Mouse (Mus musculus): Measurements from ENCODE around the gene Mboat1. TPM values are rescaled to one million over a fixed set of nuclear protein-coding genes. Genes with fewer than 3 reads are reported as not detected.

Gene Mboat1
- polyA plus RNA-seq (2012; rRNA removed), result 4.1 and 6.9 TPM in 2 replicates

DNA sequence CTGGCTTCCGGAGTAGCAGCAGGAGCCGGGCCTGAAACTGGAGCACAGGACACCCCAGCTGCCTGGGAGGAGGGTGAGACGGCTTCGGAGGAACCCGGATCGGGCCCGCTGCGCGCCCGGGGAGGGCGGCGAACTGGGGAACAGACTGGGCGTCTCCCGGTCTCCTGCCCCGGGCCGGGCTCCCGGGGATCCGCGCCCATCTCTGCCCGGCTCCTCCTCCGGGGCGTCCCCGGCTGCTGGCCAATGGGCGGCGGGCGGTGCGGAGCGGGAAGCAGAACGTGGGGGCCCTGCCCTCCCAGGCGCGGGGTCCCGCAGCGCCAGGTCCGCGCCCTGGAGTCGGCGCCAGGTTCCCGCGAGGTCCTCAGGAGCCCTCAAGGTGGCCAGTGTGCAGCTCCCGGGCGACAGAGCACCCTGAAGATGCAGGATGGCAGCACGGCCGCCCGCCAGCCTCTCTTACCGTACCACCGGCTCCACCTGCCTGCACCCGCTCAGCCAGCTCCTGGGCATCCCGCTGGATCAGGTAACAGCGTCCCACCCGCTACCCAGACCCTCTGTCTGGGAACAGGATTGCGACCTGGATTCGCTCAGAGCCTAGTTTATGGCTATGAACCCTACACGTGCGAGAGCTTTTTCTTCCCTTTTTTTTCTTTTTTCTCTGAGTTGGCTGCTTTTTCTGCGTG is at the start of gene Mboat1:
Gene Mboat1, plus strand, starts transcription at position 247 of the 680 bp plus-strand sequence.
- no peak within 1 kb of the TSS for H3K27ac ChIP-seq (ENCODE audit: insufficient read depth, low read depth, low read length)
- DNase-seq, result peak; percentile 82
- WGBS, result 2% methylated on average over 52 of the region's 55 CpGs
- H3K4me3 ChIP-seq (ENCODE audit: insufficient read depth, low read depth, low read length), result peak within 1 kb of the TSS; percentile 43
- H3K36me3 ChIP-seq (ENCODE audit: control insufficient read depth, insufficient read depth, low read length), result no peaks in the 10 kb centered on the region
- no peak for TF ChIP-seq CTCF (conservative IDR thresholded peaks at IDR 0.05; ENCODE audit: insufficient read depth, insufficient read length, low read depth, low read length)
- no peak for TF ChIP-seq POLR2A (IDR thresholded peaks at IDR 0.05; ENCODE audit: low read depth, low read length)
- H3K4me1 ChIP-seq (ENCODE audit: control insufficient read depth, insufficient read depth, low read length), result 0 out of 2 replicates have a peak, but pooled peaks cover 4% of the 10 kb centered on the region
- H3K27me3 ChIP-seq (replicated peaks; ENCODE audit: control insufficient read depth, insufficient read depth, low read length), result no peaks in the 10 kb centered on the region

GRCm38 (mm10) chr13:30093086-30093485 is 43.2 kb upstream of the Mboat1 start:
- Histone ChIP-seq H3K36me3 (ENCODE audit: control insufficient read depth, insufficient read depth, low read length) (no peaks in the 10 kb centered on the region), H3K4me3 (ENCODE audit: insufficient read depth, low read depth, low read length) (no peak overlapping the region), H3K27me3 (replicated peaks; ENCODE audit: control insufficient read depth, insufficient read depth, low read length) (no peaks in the 10 kb centered on the region), H3K4me1 (ENCODE audit: control insufficient read depth, insufficient read depth, low read length) (no peaks in the 10 kb centered on the region), H3K27ac (ENCODE audit: insufficient read depth, low read depth, low read length) (no peak overlapping the region)
- no peak for TF ChIP-seq POLR2A (IDR thresholded peaks at IDR 0.05; ENCODE audit: low read depth, low read length)
- peak; percentile 42 for TF ChIP-seq CTCF (conservative IDR thresholded peaks at IDR 0.05; ENCODE audit: insufficient read depth, insufficient read length, low read depth, low read length)
- WGBS, result 36% methylated on average over 2 of the region's 2 CpGs
- peak; percentile 9 for DNase-seq

GRCm38 (mm10) chr13:30095851-30096250 is 40.4 kb upstream of the Mboat1 start:
- H3K27me3 ChIP-seq (replicated peaks; ENCODE audit: control insufficient read depth, insufficient read depth, low read length), result no peaks in the 10 kb centered on the region
- TF ChIP-seq CTCF (conservative IDR thresholded peaks at IDR 0.05; ENCODE audit: insufficient read depth, insufficient read length, low read depth, low read length) (no peak), POLR2A (IDR thresholded peaks at IDR 0.05; ENCODE audit: low read depth, low read length) (no peak)
- no peak overlapping the region for H3K4me3 ChIP-seq (ENCODE audit: insufficient read depth, low read depth, low read length)
- H3K4me1 ChIP-seq (ENCODE audit: control insufficient read depth, insufficient read depth, low read length), result no peaks in the 10 kb centered on the region
- no peak overlapping the region for H3K27ac ChIP-seq (ENCODE audit: insufficient read depth, low read depth, low read length)
- 64% methylated on average over 4 of the region's 4 CpGs for WGBS
- H3K36me3 ChIP-seq (ENCODE audit: control insufficient read depth, insufficient read depth, low read length), result no peaks in the 10 kb centered on the region
- DNase-seq, result peak; percentile 48

DNA sequence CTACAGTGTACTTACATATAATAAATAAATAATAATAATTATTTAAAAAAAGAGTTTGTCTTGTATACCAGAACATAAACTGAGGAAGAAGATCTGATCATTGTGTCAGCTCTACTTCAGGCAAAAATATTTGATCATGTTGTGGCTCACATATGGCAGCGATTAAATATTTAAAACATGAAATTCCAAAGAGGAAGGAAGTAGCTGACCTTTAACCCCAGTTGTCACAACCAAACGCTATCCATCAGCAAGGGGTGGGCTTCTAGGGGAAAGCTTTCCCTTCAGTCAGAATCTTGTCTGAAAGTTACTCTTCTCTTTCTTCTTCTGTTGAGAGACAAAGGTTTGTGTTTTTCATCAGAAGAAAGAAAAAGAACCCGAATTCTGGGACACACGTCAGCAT is 39.8 kb upstream of the Mboat1 start:
- no peak overlapping the region for H3K4me3 ChIP-seq (ENCODE audit: insufficient read depth, low read depth, low read length)
- H3K27ac ChIP-seq (ENCODE audit: insufficient read depth, low read depth, low read length), result no peak overlapping the region
- TF ChIP-seq CTCF (conservative IDR thresholded peaks at IDR 0.05; ENCODE audit: insufficient read depth, insufficient read length, low read depth, low read length) (no peak), POLR2A (IDR thresholded peaks at IDR 0.05; ENCODE audit: low read depth, low read length) (no peak)
- 70% methylated on average over 4 of the region's 4 CpGs for WGBS
- H3K27me3 ChIP-seq (replicated peaks; ENCODE audit: control insufficient read depth, insufficient read depth, low read length), result no peaks in the 10 kb centered on the region
- DNase-seq, result no peak
- H3K36me3 ChIP-seq (ENCODE audit: control insufficient read depth, insufficient read depth, low read length), result no peaks in the 10 kb centered on the region
- H3K4me1 ChIP-seq (ENCODE audit: control insufficient read depth, insufficient read depth, low read length), result no peaks in the 10 kb centered on the region

DNA sequence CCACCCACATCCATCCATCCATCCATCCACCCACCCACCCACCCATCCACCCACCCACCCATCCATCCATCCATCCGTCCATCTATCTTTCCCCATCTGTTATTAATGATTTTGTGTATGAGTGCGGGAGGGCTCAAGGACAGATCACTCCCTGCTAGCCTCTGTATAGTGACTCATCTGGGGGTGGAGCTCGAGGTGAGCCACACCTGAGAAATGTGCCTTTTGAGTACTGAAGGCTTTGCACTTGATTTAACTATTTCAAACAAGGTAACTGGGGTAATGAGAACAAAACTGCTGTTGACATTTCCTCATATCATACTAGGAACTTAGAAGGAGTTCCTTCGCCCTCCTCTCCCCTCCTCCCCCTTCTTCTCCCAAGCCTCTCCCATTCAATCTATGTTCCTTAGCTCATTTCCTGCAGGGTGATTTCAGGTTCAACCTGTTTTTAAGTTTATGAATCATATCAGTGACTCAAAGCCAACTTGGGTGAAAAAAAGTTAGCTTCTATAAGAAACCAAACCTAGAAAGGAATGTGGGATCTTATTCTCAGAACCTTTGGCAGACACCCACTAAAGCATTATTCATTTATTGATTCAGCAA is 27.2 kb upstream of the Mboat1 start:
- Histone ChIP-seq H3K27ac (ENCODE audit: insufficient read depth, low read depth, low read length) (no peak overlapping the region), H3K36me3 (ENCODE audit: control insufficient read depth, insufficient read depth, low read length) (no peaks in the 10 kb centered on the region), H3K4me1 (ENCODE audit: control insufficient read depth, insufficient read depth, low read length) (no peaks in the 10 kb centered on the region), H3K27me3 (replicated peaks; ENCODE audit: control insufficient read depth, insufficient read depth, low read length) (no peaks in the 10 kb centered on the region), H3K4me3 (ENCODE audit: insufficient read depth, low read depth, low read length) (no peak overlapping the region)
- 71% methylated on average over 4 of the region's 4 CpGs for WGBS
- no peak for DNase-seq
- no peak for TF ChIP-seq POLR2A (IDR thresholded peaks at IDR 0.05; ENCODE audit: low read depth, low read length)

GRCm38 (mm10) chr13:30115792-30116191 is 20.5 kb upstream of the Mboat1 start:
- Histone ChIP-seq H3K4me3 (ENCODE audit: insufficient read depth, low read depth, low read length) (no peak overlapping the region), H3K27me3 (replicated peaks; ENCODE audit: control insufficient read depth, insufficient read depth, low read length) (no peaks in the 10 kb centered on the region), H3K27ac (ENCODE audit: insufficient read depth, low read depth, low read length) (no peak overlapping the region), H3K4me1 (ENCODE audit: control insufficient read depth, insufficient read depth, low read length) (no peaks in the 10 kb centered on the region), H3K36me3 (ENCODE audit: control insufficient read depth, insufficient read depth, low read length) (no peaks in the 10 kb centered on the region)
- WGBS, result 93% methylated on average over 5 of the region's 5 CpGs
- no peak for TF ChIP-seq POLR2A (IDR thresholded peaks at IDR 0.05; ENCODE audit: low read depth, low read length)
- TF ChIP-seq CTCF (conservative IDR thresholded peaks at IDR 0.05; ENCODE audit: insufficient read depth, insufficient read length, low read depth, low read length), result no peak
- DNase-seq, result no peak

GRCm38 (mm10) chr13:30136923-30137629 is 787 bp downstream of the Mboat1 start:
- H3K4me1 ChIP-seq (ENCODE audit: control insufficient read depth, insufficient read depth, low read length), result 0 out of 2 replicates have a peak, but pooled peaks cover 4% of the 10 kb centered on the region
- no peaks in the 10 kb centered on the region for H3K36me3 ChIP-seq (ENCODE audit: control insufficient read depth, insufficient read depth, low read length)
- DNase-seq, result no peak
- no peaks in the 10 kb centered on the region for H3K27me3 ChIP-seq (replicated peaks; ENCODE audit: control insufficient read depth, insufficient read depth, low read length)
- H3K27ac ChIP-seq (ENCODE audit: insufficient read depth, low read depth, low read length), result no peak overlapping the region; the same call in 1 of the 2 replicates
- TF ChIP-seq POLR2A (IDR thresholded peaks at IDR 0.05; ENCODE audit: low read depth, low read length) (no peak), CTCF (conservative IDR thresholded peaks at IDR 0.05; ENCODE audit: insufficient read depth, insufficient read length, low read depth, low read length) (no peak)
- 49% methylated on average over 13 of the region's 13 CpGs for WGBS
- H3K4me3 ChIP-seq (ENCODE audit: insufficient read depth, low read depth, low read length), result no peak overlapping the region; the same call in 1 of the 2 replicates
